ENCODE assay signal across 8 mouse cellular contexts in genomic region chr10:79803716-79804323, GRCm38 (mm10). TPM values are rescaled to one million over a fixed set of nuclear protein-coding genes. Genes with fewer than 3 reads are reported as not detected.
DNase-seq lines count a peak whose midpoint lies in the region; ATAC-seq lines count a peak whose summit lies in the region.

No protein-coding gene starts in this region.

- DNase-seq in cerebellum, adult 11 months: no peak
- DNase-seq in cerebellum, postnatal 14 days: peak; percentile 85
- DNase-seq in frontal cortex, postnatal 14 days (ENCODE audit: low spot score in 2 of 2): peak; percentile 90 to 92
- peak; percentile 60 for DNase-seq in kidney, postnatal 14 days
- peak; percentile 55 for DNase-seq in liver
- peak; percentile 97 for DNase-seq in right cerebral cortex, postnatal 25 days

- 0 out of 2 replicates have a peak, but pooled peaks have one; percentile 33 for ATAC-seq in cerebellum, adult (ENCODE audit: insufficient number of reproducible peaks, low FRiP score, low TSS enrichment)
- ATAC-seq in megakaryocyte progenitor cell, adult 5-6 weeks (replicated peaks; ENCODE audit: poor library complexity): no peak

RNA-seq across cellular contexts. Expression of gene Palm, which starts 10.4 kb away (rescaled TPM):
- total RNA-seq in megakaryocyte progenitor cell, adult 5-6 weeks (2015): 65.3 and 71.4 TPM in 2 replicates
- total RNA-seq in megakaryocyte progenitor cell, adult 5-6 weeks (2017): 43.4 and 53.4 TPM in 2 replicates

RNA-seq across cellular contexts. Expression of gene Prss57, which starts 13.1 kb away (rescaled TPM):
- 160 and 189 TPM in 2 replicates for total RNA-seq in megakaryocyte progenitor cell, adult 5-6 weeks (2015)
- 95.1 and 100.0 TPM in 2 replicates for total RNA-seq in megakaryocyte progenitor cell, adult 5-6 weeks (2017)

RNA-seq across cellular contexts. Expression of gene Misp, which starts 17.0 kb away (rescaled TPM):
- not detected in 2 replicates for total RNA-seq in megakaryocyte progenitor cell, adult 5-6 weeks (2015)
- 0.58 TPM in 1 of 2 replicates, not detected in the other for total RNA-seq in megakaryocyte progenitor cell, adult 5-6 weeks (2017)

RNA-seq across cellular contexts. Expression of gene Fstl3, which starts 26.7 kb away (rescaled TPM):
- 1.6 and 2.7 TPM in 2 replicates for total RNA-seq in megakaryocyte progenitor cell, adult 5-6 weeks (2015)
- 1.3 and 3.6 TPM in 2 replicates for total RNA-seq in megakaryocyte progenitor cell, adult 5-6 weeks (2017)

RNA-seq across cellular contexts. Expression of gene Rnf126, which starts 37.1 kb away (rescaled TPM):
- total RNA-seq in megakaryocyte progenitor cell, adult 5-6 weeks (2015): 55.6 and 63.0 TPM in 2 replicates
- total RNA-seq in megakaryocyte progenitor cell, adult 5-6 weeks (2017): 18.4 and 20.2 TPM in 2 replicates
